Mouse (Mus musculus) MEL (cell line): ENCODE results near the gene Pbx4.

Experiments
- CTCF ChIP-seq, 3 experiments: IDR thresholded peaks in 2 of 3; conservative IDR thresholded peaks in 1 of 3; 2 replicates each; pipeline ENCODE4 v1.5.1; 2011 to 2012; ENCODE audit warnings: low read length in 3 of 3, low read depth in 2 of 3, mild to moderate bottlenecking in 2 of 3, improper control_type of control experiment in 1 of 3, inconsistent platforms in 1 of 3, mixed read lengths in 1 of 3, moderate library complexity in 1 of 3; ENCODE audit not compliant: control insufficient read depth in 1 of 3, insufficient read depth in 1 of 3, poor library complexity in 1 of 3, severe bottlenecking in 1 of 3
- EP300 ChIP-seq, 2 experiments: IDR thresholded peaks; 2 replicates each; pipeline ENCODE4 v1.6.1; 2011; ENCODE audit warnings: improper control_type of control experiment in 2 of 2, low read length in 2 of 2, low read depth in 1 of 2, mild to moderate bottlenecking in 1 of 2
- GATA1 ChIP-seq: IDR thresholded peaks from 2 replicates; pipeline ENCODE4 v1.6.1; 2011; ENCODE audit warnings: low read depth, low read length, improper control_type of control experiment
- MAX ChIP-seq: IDR thresholded peaks from 2 replicates; pipeline ENCODE4 v1.6.1; 2011; ENCODE audit warnings: low read length, improper control_type of control experiment
- MAZ ChIP-seq: IDR thresholded peaks from 2 replicates; pipeline ENCODE4 v1.6.1; 2012; ENCODE audit warnings: low read depth, mild to moderate bottlenecking, inconsistent platforms, low read length, improper control_type of control experiment
- MXI1 ChIP-seq: IDR thresholded peaks from 2 replicates; pipeline ENCODE4 v1.6.1; 2011; ENCODE audit warnings: mild to moderate bottlenecking, low read depth, low read length, improper control_type of control experiment
- MYB ChIP-seq: IDR thresholded peaks from 2 replicates; pipeline ENCODE4 v1.6.1; 2011; ENCODE audit warnings: mild to moderate bottlenecking, low read depth, low read length, improper control_type of control experiment
- NELFE ChIP-seq: IDR thresholded peaks from 2 replicates; pipeline ENCODE4 v1.6.1; 2011; ENCODE audit warnings: low read depth, low read length, improper control_type of control experiment
- NRF1 ChIP-seq: IDR thresholded peaks from 2 replicates; pipeline ENCODE4 v1.6.1; 2014; ENCODE audit warnings: low read depth, mild to moderate bottlenecking, inconsistent platforms, low read length, improper control_type of control experiment, moderate library complexity; ENCODE audit not compliant: poor library complexity, insufficient read depth, severe bottlenecking
- POLR2A ChIP-seq, 2 experiments: IDR thresholded peaks; 2 replicates each; pipeline ENCODE4 v1.6.1; 2011 to 2012; ENCODE audit warnings: low read length in 2 of 2, mild to moderate bottlenecking in 2 of 2, control low read depth in 1 of 2, improper control_type of control experiment in 1 of 2, low read depth in 1 of 2, moderate library complexity in 1 of 2; ENCODE audit not compliant: control insufficient read depth in 1 of 2, insufficient read depth in 1 of 2, poor library complexity in 1 of 2
- SIN3A ChIP-seq: IDR thresholded peaks from 2 replicates; pipeline ENCODE4 v1.6.1; 2012; ENCODE audit warnings: low read length, improper control_type of control experiment, inconsistent platforms
- USF2 ChIP-seq, 2 experiments: IDR thresholded peaks; 2 replicates each; pipeline ENCODE4 v1.6.1; 2011 to 2012; ENCODE audit warnings: improper control_type of control experiment in 2 of 2, low read length in 2 of 2, borderline replicate concordance in 1 of 2, inconsistent platforms in 1 of 2, low read depth in 1 of 2, mild to moderate bottlenecking in 1 of 2; ENCODE audit not compliant: insufficient read depth in 1 of 2
- ZC3H11A ChIP-seq: IDR thresholded peaks from 2 replicates; pipeline ENCODE4 v1.6.1; 2012; ENCODE audit warnings: low read depth, mild to moderate bottlenecking, inconsistent platforms, low read length, improper control_type of control experiment
- ZKSCAN1 ChIP-seq: IDR thresholded peaks from 2 replicates; pipeline ENCODE4 v1.6.1; 2012; ENCODE audit warnings: low read depth, mild to moderate bottlenecking, inconsistent platforms, low read length, improper control_type of control experiment, moderate library complexity

GRCm38 (mm10) chr8:69805086-69805485 is 27.2 kb upstream of the Pbx4 start:
- TF ChIP-seq POLR2A (IDR thresholded peaks at IDR 0.05; ENCODE audit: control insufficient read depth in 1 of 2, insufficient read depth in 1 of 2, low read depth in 1 of 2, low read length in 2 of 2, poor library complexity in 1 of 2) (no peak), NELFE (no peak), MAZ (no peak), MYB (no peak), ZC3H11A (no peak), EP300 (IDR thresholded peaks at IDR 0.05; ENCODE audit: low read depth in 1 of 2, low read length in 2 of 2) (no peak), GATA1 (no peak), MXI1 (no peak), NRF1 (no peak), CTCF (IDR thresholded peaks at IDR 0.05 in 2 of 3, conservative IDR thresholded peaks at IDR 0.05 in 1 of 3; ENCODE audit: control insufficient read depth in 1 of 3, insufficient read depth in 1 of 3, low read depth in 2 of 3, low read length in 3 of 3, poor library complexity in 1 of 3, severe bottlenecking in 1 of 3) (no peak), MAX (no peak), ZKSCAN1 (no peak), SIN3A (no peak), USF2 (IDR thresholded peaks at IDR 0.05; ENCODE audit: borderline replicate concordance in 1 of 2, insufficient read depth in 1 of 2, low read depth in 1 of 2, low read length in 2 of 2) (no peak)
